Mouse (Mus musculus): ENCODE results near the gene Acot5.

The Acot5 gene

GRCm38 (mm10) chr12:84119584-84119983, 50.5 kb downstream of the Acot5 start:
- DNase-seq (ENCODE audit: low read depth, low spot score): no peak
